Mouse (Mus musculus) liver, postnatal 0 days (tissue): ENCODE measurements around the gene Btg2.

ENCODE experiments used
- CTCF ChIP-seq: sonication (generic); IDR thresholded peaks from 2 replicates; pipeline ENCODE4 v1.5.1; 2016; ENCODE audit warnings: antibody characterized with exemption, low read depth
- EP300 ChIP-seq: IDR thresholded peaks from 2 replicates; pipeline ENCODE4 v1.6.1; 2016; ENCODE audit warnings: antibody characterized with exemption, low read depth, mild to moderate bottlenecking

DNA sequence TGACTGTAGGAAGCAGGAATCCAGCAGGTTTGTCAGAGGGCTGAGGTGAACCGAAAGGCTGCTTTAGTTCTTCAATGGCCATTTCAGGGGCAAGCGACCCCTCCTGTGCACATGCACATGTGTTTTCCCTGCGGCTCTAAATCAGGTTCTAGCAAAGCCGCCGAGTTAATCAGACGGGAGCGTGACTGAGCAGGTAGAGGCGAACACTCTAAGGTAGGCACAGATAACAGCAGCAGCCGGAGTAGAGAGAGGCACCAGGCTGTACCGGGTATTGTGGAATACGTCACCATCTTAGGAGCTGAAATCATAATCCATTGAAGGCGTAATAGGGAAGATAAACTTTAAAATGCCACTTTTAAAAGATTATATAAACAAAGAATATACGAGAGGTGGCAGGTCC is 35.8 kb upstream of the Btg2 start:
- TF ChIP-seq EP300: no peak
- TF ChIP-seq CTCF: no peak
